Mouse (Mus musculus): ENCODE data around the gene Slc5a12. TPM values are rescaled to one million over a fixed set of nuclear protein-coding genes. Genes with fewer than 3 reads are reported as not detected.
A peak's percentile ranks its signal among the peaks of the same experiment; 100 is the strongest.

Gene Slc5a12
- polyA plus RNA-seq, 1 experiment from 2014 or later = not detected

- no peak overlapping the region for H3K27ac ChIP-seq (ENCODE audit: low read length)
- H3K9me3 ChIP-seq (ENCODE audit: low read length) = no peaks in the 10 kb centered on the region
- H3K4me2 ChIP-seq (replicated peaks; ENCODE audit: low read depth, low read length) = no peak overlapping the region
- no peak overlapping the region for H3K4me3 ChIP-seq (ENCODE audit: low read depth, low read length)
- WGBS = 70% methylated on average over 3 of the region's 3 CpGs
- H3K27me3 ChIP-seq (replicated peaks; ENCODE audit: insufficient read depth, low read length) = no peaks in the 10 kb centered on the region
- H3K36me3 ChIP-seq (ENCODE audit: insufficient read depth, low read length) = no peaks in the 10 kb centered on the region
- no peak for ATAC-seq
- H3K4me1 ChIP-seq (ENCODE audit: insufficient read depth, low read depth, low read length) = no peaks in the 10 kb centered on the region
- DNase-seq (ENCODE audit: low spot score) = no peak
- TF ChIP-seq EP300 (IDR thresholded peaks at IDR 0.05) (no peak), CTCF (IDR thresholded peaks at IDR 0.05) (no peak)
- no peak overlapping the region for H3K9ac ChIP-seq (replicated peaks; ENCODE audit: low read depth)
Measured at GRCm38 (mm10) chr2:110592276-110592675, 4.8 kb upstream of the Slc5a12 start.

GRCm38 (mm10) chr2:110644358-110644757, 47.3 kb downstream of the Slc5a12 start:
- Histone ChIP-seq H3K36me3 (ENCODE audit: insufficient read depth, low read length) (no peaks in the 10 kb centered on the region), H3K4me3 (ENCODE audit: low read depth, low read length) (no peak overlapping the region), H3K27ac (ENCODE audit: low read length) (no peak overlapping the region), H3K9ac (replicated peaks; ENCODE audit: low read depth) (no peak overlapping the region), H3K4me1 (ENCODE audit: insufficient read depth, low read depth, low read length) (no peaks in the 10 kb centered on the region), H3K4me2 (replicated peaks; ENCODE audit: low read depth, low read length) (no peak overlapping the region), H3K9me3 (ENCODE audit: low read length) (no peaks in the 10 kb centered on the region), H3K27me3 (replicated peaks; ENCODE audit: insufficient read depth, low read length) (no peaks in the 10 kb centered on the region)
- TF ChIP-seq EP300 (IDR thresholded peaks at IDR 0.05) (no peak), CTCF (IDR thresholded peaks at IDR 0.05) (no peak)
- ATAC-seq = no peak
- DNase-seq (ENCODE audit: low spot score) = no peak
- WGBS = 59% methylated on average over 1 of the region's 1 CpGs

DNA sequence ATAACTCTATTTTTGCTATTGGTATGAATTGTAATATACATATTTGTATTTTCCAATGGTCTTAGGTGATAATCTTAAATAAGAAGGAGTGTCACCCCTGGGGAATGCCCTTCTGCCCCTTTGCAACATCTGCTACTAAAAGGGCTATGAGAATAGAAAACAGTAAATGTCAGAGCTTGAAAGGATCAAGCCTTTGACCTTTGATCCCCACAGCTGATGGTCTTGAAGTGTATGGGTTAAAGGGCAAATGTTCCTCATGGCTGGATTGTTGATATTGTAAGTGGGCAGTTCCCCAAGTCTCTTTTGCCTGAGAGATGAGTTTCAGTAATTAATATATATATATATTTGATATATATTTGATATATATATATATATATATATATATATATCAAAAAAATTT, 47.7 kb downstream of the Slc5a12 start:
- Histone ChIP-seq H3K36me3 (ENCODE audit: insufficient read depth, low read length) (no peaks in the 10 kb centered on the region), H3K4me1 (ENCODE audit: insufficient read depth, low read depth, low read length) (no peaks in the 10 kb centered on the region), H3K4me3 (ENCODE audit: low read depth, low read length) (no peak overlapping the region), H3K9ac (replicated peaks; ENCODE audit: low read depth) (no peak overlapping the region), H3K27me3 (replicated peaks; ENCODE audit: insufficient read depth, low read length) (no peaks in the 10 kb centered on the region), H3K9me3 (ENCODE audit: low read length) (no peaks in the 10 kb centered on the region), H3K4me2 (replicated peaks; ENCODE audit: low read depth, low read length) (no peak overlapping the region), H3K27ac (ENCODE audit: low read length) (no peak overlapping the region)
- DNase-seq (ENCODE audit: low spot score) (no peak), ATAC-seq (no peak)
- TF ChIP-seq CTCF (IDR thresholded peaks at IDR 0.05) (no peak), EP300 (IDR thresholded peaks at IDR 0.05) (no peak)

- no peaks in the 10 kb centered on the region for H3K27me3 ChIP-seq (replicated peaks; ENCODE audit: insufficient read depth, low read length)
- WGBS = 42% methylated on average over 4 of the region's 4 CpGs
- H3K4me1 ChIP-seq (ENCODE audit: insufficient read depth, low read depth, low read length) = no peaks in the 10 kb centered on the region
- no peak overlapping the region for H3K4me3 ChIP-seq (ENCODE audit: low read depth, low read length)
- ATAC-seq = no peak
- no peak overlapping the region for H3K27ac ChIP-seq (ENCODE audit: low read length)
- no peaks in the 10 kb centered on the region for H3K36me3 ChIP-seq (ENCODE audit: insufficient read depth, low read length)
- peak; percentile 61 for TF ChIP-seq CTCF (IDR thresholded peaks at IDR 0.05)
- TF ChIP-seq EP300 (IDR thresholded peaks at IDR 0.05) = no peak
- H3K4me2 ChIP-seq (replicated peaks; ENCODE audit: low read depth, low read length) = no peak overlapping the region
- H3K9ac ChIP-seq (replicated peaks; ENCODE audit: low read depth) = no peak overlapping the region
- no peaks in the 10 kb centered on the region for H3K9me3 ChIP-seq (ENCODE audit: low read length)
- peak; percentile 58 for DNase-seq (ENCODE audit: low spot score)
Measured at GRCm38 (mm10) chr2:110663329-110663728, 66.2 kb downstream of the Slc5a12 start.

DNA sequence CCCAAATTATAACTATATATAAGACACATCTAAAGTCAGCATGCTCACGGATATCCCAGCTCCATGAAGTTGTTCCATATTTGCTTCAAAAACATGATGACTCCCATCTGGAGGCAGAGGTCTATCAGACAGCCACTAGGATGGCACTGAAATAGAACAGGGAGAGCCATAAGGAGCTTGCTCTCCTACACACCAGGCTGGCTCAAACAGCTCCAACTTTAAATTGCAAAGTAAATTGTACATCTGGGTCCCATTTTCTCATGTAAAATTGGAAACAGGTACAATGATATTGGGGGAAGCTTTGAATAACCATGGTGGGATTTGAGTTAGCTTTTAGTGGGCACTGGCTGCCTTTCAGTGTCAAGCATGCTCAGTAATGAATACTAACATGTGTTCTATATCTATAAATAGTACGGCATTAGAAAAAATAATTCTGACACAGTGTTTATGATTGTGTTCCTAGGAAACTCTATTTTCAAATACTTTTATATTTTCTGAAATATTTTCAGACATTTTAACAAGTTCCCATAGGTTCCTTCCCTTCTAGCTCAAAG, 74.0 kb downstream of the Slc5a12 start:
- ATAC-seq (no peak), DNase-seq (ENCODE audit: low spot score) (no peak)
- Histone ChIP-seq H3K9ac (replicated peaks; ENCODE audit: low read depth) (no peak overlapping the region), H3K36me3 (ENCODE audit: insufficient read depth, low read length) (no peaks in the 10 kb centered on the region), H3K27me3 (replicated peaks; ENCODE audit: insufficient read depth, low read length) (no peaks in the 10 kb centered on the region), H3K27ac (ENCODE audit: low read length) (no peak overlapping the region), H3K4me3 (ENCODE audit: low read depth, low read length) (no peak overlapping the region), H3K9me3 (ENCODE audit: low read length) (no peaks in the 10 kb centered on the region), H3K4me1 (ENCODE audit: insufficient read depth, low read depth, low read length) (no peaks in the 10 kb centered on the region), H3K4me2 (replicated peaks; ENCODE audit: low read depth, low read length) (no peak overlapping the region)
- TF ChIP-seq EP300 (IDR thresholded peaks at IDR 0.05) (no peak), CTCF (IDR thresholded peaks at IDR 0.05) (no peak)
- 74% methylated on average over 2 of the region's 2 CpGs for WGBS

Other genes with a start within 250 kb of the Slc5a12 start
- gene Fibin, start 234.1 kb upstream of the Slc5a12 start, polyA plus RNA-seq (2015; fragmentation: Nextera tagmentation; extraction: Ambion mirVana) = 73.1 and 76.2 TPM in 2 replicates
- gene Muc15, start 124.0 kb downstream of the Slc5a12 start, polyA plus RNA-seq (2015; fragmentation: Nextera tagmentation; extraction: Ambion mirVana) = 0.24 TPM in 1 of 2 replicates, not detected in the other

Measured in lung, postnatal 0 days (tissue).